Mouse (Mus musculus): ENCODE measurements around the gene Ammecr1.

Ammecr1 gene

DNA sequence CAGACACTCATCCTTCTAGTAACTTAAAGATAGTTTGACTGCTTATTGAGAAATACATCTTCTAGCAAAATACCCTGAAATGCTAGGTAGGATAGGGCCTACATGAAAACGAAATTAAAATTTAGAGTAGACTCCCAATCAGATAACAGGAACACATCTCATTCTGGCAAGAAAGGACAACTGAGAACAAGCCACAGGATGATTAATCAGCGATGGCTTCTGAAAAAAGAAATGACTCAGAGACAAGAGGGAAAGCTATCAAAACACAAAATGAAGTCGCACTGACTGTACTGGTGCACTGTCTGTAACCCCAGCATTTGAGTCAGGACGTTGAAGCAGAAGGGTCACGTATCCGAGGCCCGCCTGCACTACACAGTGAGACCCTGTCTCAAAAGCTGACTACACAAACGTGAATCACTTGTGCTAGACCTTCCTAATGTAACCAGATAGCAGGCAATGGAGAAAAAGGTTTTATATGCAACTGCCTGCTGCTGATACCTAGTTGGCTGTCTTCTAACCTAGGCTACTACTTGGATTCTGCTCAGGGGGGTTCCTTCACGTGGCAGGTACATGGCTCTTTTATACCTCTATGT is 68.1 kb downstream of the Ammecr1 start:
- Histone ChIP-seq H3K27me3 (ENCODE audit: insufficient read depth, low read length) (no peaks in the 10 kb centered on the region), H3K36me3 (ENCODE audit: insufficient read depth, low read length) (no peaks in the 10 kb centered on the region), H3K9me3 (ENCODE audit: low read length) (no peaks in the 10 kb centered on the region), H3K4me3 (replicated peaks; ENCODE audit: low read length) (no peak overlapping the region), H3K4me1 (replicated peaks; ENCODE audit: low read depth, low read length) (no peaks in the 10 kb centered on the region)
- TF ChIP-seq POU5F1 (IDR thresholded peaks at IDR 0.05; ENCODE audit: borderline replicate concordance, low read length) (no peak), NANOG (IDR thresholded peaks at IDR 0.05; ENCODE audit: borderline replicate concordance, low read length) (no peak), CTCF (conservative IDR thresholded peaks at IDR 0.05; ENCODE audit: low read length) (no peak)

- TF ChIP-seq CTCF (conservative IDR thresholded peaks at IDR 0.05; ENCODE audit: low read length) (no peak), POU5F1 (IDR thresholded peaks at IDR 0.05; ENCODE audit: borderline replicate concordance, low read length) (no peak), NANOG (IDR thresholded peaks at IDR 0.05; ENCODE audit: borderline replicate concordance, low read length) (no peak)
- Histone ChIP-seq H3K4me1 (replicated peaks; ENCODE audit: low read depth, low read length) (no peaks in the 10 kb centered on the region), H3K36me3 (ENCODE audit: insufficient read depth, low read length) (no peaks in the 10 kb centered on the region), H3K27me3 (ENCODE audit: insufficient read depth, low read length) (no peaks in the 10 kb centered on the region), H3K4me3 (replicated peaks; ENCODE audit: low read length) (no peak overlapping the region), H3K9me3 (ENCODE audit: low read length) (no peaks in the 10 kb centered on the region)
Measured at GRCm38 (mm10) chrX:142897477-142898000, 69.0 kb downstream of the Ammecr1 start.

DNA sequence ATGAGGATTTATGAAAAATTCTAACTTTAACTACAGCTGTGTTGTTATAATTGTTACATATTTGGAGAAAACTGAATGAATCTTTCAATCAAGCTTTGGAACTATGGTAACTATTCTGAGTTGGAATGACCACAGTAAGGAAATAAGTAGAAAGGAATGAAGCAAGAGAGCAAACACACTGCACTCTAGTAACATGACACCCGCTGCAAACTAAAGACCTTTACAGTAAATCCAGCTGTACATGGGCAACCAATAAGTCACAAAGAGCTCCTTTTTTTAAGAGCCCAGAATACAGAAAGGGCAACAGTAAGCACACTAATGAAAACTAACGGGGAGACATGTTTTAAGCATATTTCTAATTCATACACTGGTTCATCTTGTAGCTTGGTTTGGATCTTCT is 71.2 kb downstream of the Ammecr1 start:
- Histone ChIP-seq H3K9me3 (ENCODE audit: low read length) (no peaks in the 10 kb centered on the region), H3K36me3 (ENCODE audit: insufficient read depth, low read length) (no peaks in the 10 kb centered on the region), H3K4me3 (replicated peaks; ENCODE audit: low read length) (no peak overlapping the region), H3K27me3 (ENCODE audit: insufficient read depth, low read length) (no peaks in the 10 kb centered on the region), H3K4me1 (replicated peaks; ENCODE audit: low read depth, low read length) (no peaks in the 10 kb centered on the region)
- TF ChIP-seq CTCF (conservative IDR thresholded peaks at IDR 0.05; ENCODE audit: low read length): no peak
- no peak for TF ChIP-seq NANOG (IDR thresholded peaks at IDR 0.05; ENCODE audit: borderline replicate concordance, low read length)
- no peak for TF ChIP-seq POU5F1 (IDR thresholded peaks at IDR 0.05; ENCODE audit: borderline replicate concordance, low read length)

DNA sequence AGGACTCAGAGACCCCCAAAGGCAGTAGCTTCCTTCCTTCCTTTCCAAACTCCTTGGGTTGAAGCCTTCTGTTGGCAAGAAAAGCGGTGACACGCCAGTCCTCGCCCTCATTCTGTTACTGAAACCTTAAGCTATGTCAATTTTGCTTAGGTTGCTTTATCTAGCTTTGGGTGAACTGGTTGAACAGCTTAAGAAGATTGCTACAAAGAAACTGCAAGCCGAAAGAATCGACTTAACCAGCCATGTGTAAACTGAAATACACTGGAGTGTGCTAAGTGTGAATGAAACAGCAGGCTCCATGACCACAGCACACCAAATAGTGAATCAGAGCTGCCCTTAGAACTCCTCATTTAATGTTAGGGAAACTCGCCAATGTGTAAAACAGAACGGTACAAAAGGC is 80.6 kb downstream of the Ammecr1 start:
- Histone ChIP-seq H3K9me3 (ENCODE audit: low read length) (no peaks in the 10 kb centered on the region), H3K4me1 (replicated peaks; ENCODE audit: low read depth, low read length) (no peaks in the 10 kb centered on the region), H3K27me3 (ENCODE audit: insufficient read depth, low read length) (no peaks in the 10 kb centered on the region), H3K4me3 (replicated peaks; ENCODE audit: low read length) (no peak overlapping the region), H3K36me3 (ENCODE audit: insufficient read depth, low read length) (no peaks in the 10 kb centered on the region)
- TF ChIP-seq POU5F1 (IDR thresholded peaks at IDR 0.05; ENCODE audit: borderline replicate concordance, low read length) (no peak), CTCF (conservative IDR thresholded peaks at IDR 0.05; ENCODE audit: low read length) (no peak)

DNA sequence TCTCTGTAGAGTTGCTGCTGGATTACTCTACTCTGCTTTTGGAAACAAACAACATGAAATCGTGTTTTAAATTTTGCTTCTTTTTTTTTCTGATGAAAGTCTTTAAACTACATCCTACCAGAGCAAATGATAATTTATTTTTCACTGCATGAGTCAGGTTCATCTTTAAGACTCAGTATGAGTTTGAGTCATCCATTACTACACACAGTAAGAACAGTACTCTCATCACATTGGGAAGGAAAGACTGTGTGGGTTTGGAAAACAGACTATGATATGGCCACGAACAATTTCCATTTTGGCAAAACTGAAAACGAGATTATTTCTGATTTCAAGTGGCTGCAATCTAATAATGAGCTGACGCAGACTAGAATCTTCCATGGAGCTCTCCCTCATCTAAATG is 82.9 kb downstream of the Ammecr1 start:
- Histone ChIP-seq H3K9me3 (ENCODE audit: low read length) (no peaks in the 10 kb centered on the region), H3K4me1 (replicated peaks; ENCODE audit: low read depth, low read length) (no peaks in the 10 kb centered on the region), H3K36me3 (ENCODE audit: insufficient read depth, low read length) (no peaks in the 10 kb centered on the region), H3K4me3 (replicated peaks; ENCODE audit: low read length) (no peak overlapping the region), H3K27me3 (ENCODE audit: insufficient read depth, low read length) (no peaks in the 10 kb centered on the region)
- TF ChIP-seq CTCF (conservative IDR thresholded peaks at IDR 0.05; ENCODE audit: low read length) (no peak), POU5F1 (IDR thresholded peaks at IDR 0.05; ENCODE audit: borderline replicate concordance, low read length) (no peak), NANOG (IDR thresholded peaks at IDR 0.05; ENCODE audit: borderline replicate concordance, low read length) (no peak)

DNA sequence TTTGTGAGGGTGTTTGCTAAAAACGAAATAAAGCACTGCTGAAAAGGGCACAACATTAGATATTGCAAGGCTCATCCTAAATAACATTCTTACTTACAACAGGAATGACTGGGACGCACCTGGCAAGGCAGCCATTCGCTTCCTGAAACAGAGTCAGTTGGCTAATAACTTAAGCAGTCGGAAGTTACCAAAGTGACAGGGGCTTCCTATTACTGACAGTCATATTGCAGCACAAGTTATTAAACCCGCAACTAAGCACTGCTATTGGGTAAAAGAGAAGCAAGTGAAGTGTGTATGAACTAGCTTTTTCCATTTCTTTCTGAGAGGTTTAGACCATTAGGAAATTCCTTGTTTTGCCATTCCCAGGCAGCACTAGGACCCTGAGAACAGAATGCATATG is 84.3 kb downstream of the Ammecr1 start:
- Histone ChIP-seq H3K27me3 (ENCODE audit: insufficient read depth, low read length) (no peaks in the 10 kb centered on the region), H3K4me3 (replicated peaks; ENCODE audit: low read length) (no peak overlapping the region), H3K9me3 (ENCODE audit: low read length) (no peaks in the 10 kb centered on the region), H3K4me1 (replicated peaks; ENCODE audit: low read depth, low read length) (no peaks in the 10 kb centered on the region), H3K36me3 (ENCODE audit: insufficient read depth, low read length) (no peaks in the 10 kb centered on the region)
- TF ChIP-seq CTCF (conservative IDR thresholded peaks at IDR 0.05; ENCODE audit: low read length) (no peak), NANOG (IDR thresholded peaks at IDR 0.05; ENCODE audit: borderline replicate concordance, low read length) (no peak), POU5F1 (IDR thresholded peaks at IDR 0.05; ENCODE audit: borderline replicate concordance, low read length) (no peak)

DNA sequence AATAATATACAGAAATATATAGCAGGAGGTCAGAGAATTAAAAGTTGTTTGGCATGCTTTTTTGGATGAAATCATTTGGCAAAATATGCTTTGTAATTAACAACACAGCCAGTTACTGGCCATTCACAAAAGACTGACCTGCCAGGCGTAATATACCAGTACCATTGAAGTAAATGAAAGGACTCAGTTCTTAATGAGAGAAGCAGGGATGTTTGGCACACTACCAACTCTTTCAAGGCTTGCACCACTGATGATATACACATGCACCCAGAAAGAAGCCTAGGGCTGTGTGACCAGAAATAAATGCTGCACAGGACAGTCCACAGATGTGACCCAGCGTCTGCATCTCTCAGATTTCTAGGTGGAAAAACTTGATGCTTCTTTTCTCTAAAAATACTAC is 96.7 kb downstream of the Ammecr1 start:
- TF ChIP-seq CTCF (conservative IDR thresholded peaks at IDR 0.05; ENCODE audit: low read length) (no peak), POU5F1 (IDR thresholded peaks at IDR 0.05; ENCODE audit: borderline replicate concordance, low read length) (no peak), NANOG (IDR thresholded peaks at IDR 0.05; ENCODE audit: borderline replicate concordance, low read length) (no peak)
- no peaks in the 10 kb centered on the region for H3K4me1 ChIP-seq (replicated peaks; ENCODE audit: low read depth, low read length)
- H3K4me3 ChIP-seq (replicated peaks; ENCODE audit: low read length): no peak overlapping the region
- no peaks in the 10 kb centered on the region for H3K9me3 ChIP-seq (ENCODE audit: low read length)
- no peaks in the 10 kb centered on the region for H3K27me3 ChIP-seq (ENCODE audit: insufficient read depth, low read length)
- H3K36me3 ChIP-seq (ENCODE audit: insufficient read depth, low read length): no peaks in the 10 kb centered on the region

DNA sequence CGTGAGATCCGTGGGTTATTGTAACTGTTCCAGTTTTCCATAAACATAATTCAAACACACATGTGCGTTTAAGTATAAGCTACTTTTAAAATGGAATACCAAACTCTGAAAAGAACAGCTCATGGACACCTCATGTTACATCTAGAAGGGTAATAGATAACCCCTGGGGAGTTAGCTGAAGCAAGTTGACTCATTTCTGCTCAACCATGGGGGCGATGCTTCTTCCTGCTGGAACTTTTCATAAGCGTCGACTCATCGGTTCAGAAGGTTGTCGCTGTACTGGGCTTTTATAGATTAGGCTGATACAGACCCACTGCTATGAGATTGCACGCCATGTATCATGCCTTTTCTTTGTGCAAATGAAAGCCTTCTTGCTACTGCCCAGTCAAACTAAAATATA is 118.5 kb downstream of the Ammecr1 start:
- Histone ChIP-seq H3K27me3 (ENCODE audit: insufficient read depth, low read length) (no peaks in the 10 kb centered on the region), H3K36me3 (ENCODE audit: insufficient read depth, low read length) (no peaks in the 10 kb centered on the region), H3K4me3 (replicated peaks; ENCODE audit: low read length) (no peak overlapping the region), H3K9me3 (ENCODE audit: low read length) (no peaks in the 10 kb centered on the region), H3K4me1 (replicated peaks; ENCODE audit: low read depth, low read length) (no peaks in the 10 kb centered on the region)
- TF ChIP-seq POU5F1 (IDR thresholded peaks at IDR 0.05; ENCODE audit: borderline replicate concordance, low read length) (no peak), CTCF (conservative IDR thresholded peaks at IDR 0.05; ENCODE audit: low read length) (no peak), NANOG (IDR thresholded peaks at IDR 0.05; ENCODE audit: borderline replicate concordance, low read length) (no peak)

DNA sequence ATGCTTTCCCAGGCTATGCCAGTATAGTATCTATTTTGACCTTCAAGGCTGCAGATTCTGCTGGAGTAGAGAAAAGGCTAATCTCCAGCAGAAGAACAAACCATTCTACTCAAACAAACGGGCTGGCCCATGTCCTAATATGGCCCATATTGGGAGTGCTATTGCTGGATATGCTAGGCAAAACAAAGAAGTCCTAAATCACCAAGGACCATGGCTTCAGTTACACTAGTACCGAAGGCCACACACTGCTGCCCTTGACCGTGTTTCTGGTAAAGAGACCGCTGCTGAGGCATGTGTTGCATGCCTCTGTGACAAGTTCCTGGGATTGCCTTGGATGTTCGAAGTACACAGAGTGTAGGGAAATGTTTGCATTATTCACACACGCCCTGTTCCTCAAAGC is 120.3 kb downstream of the Ammecr1 start:
- Histone ChIP-seq H3K36me3 (ENCODE audit: insufficient read depth, low read length) (no peaks in the 10 kb centered on the region), H3K4me1 (replicated peaks; ENCODE audit: low read depth, low read length) (no peaks in the 10 kb centered on the region), H3K27me3 (ENCODE audit: insufficient read depth, low read length) (no peaks in the 10 kb centered on the region), H3K4me3 (replicated peaks; ENCODE audit: low read length) (no peak overlapping the region), H3K9me3 (ENCODE audit: low read length) (no peaks in the 10 kb centered on the region)
- no peak for TF ChIP-seq CTCF (conservative IDR thresholded peaks at IDR 0.05; ENCODE audit: low read length)
- no peak for TF ChIP-seq NANOG (IDR thresholded peaks at IDR 0.05; ENCODE audit: borderline replicate concordance, low read length)
- TF ChIP-seq POU5F1 (IDR thresholded peaks at IDR 0.05; ENCODE audit: borderline replicate concordance, low read length): no peak

All from E14TG2a.4 (cell line).